Mouse (Mus musculus) lung, postnatal 0 days (tissue): ENCODE measurements around the gene Pygm.

Experiments
- CTCF ChIP-seq: IDR thresholded peaks from 2 replicates; pipeline ENCODE4 v1.5.1; 2016; ENCODE audit warnings: antibody characterized with exemption, mild to moderate bottlenecking
- EP300 ChIP-seq: IDR thresholded peaks from 2 replicates; pipeline ENCODE4 v1.6.1; 2016; ENCODE audit warnings: antibody characterized with exemption, mild to moderate bottlenecking, control low read depth

DNA sequence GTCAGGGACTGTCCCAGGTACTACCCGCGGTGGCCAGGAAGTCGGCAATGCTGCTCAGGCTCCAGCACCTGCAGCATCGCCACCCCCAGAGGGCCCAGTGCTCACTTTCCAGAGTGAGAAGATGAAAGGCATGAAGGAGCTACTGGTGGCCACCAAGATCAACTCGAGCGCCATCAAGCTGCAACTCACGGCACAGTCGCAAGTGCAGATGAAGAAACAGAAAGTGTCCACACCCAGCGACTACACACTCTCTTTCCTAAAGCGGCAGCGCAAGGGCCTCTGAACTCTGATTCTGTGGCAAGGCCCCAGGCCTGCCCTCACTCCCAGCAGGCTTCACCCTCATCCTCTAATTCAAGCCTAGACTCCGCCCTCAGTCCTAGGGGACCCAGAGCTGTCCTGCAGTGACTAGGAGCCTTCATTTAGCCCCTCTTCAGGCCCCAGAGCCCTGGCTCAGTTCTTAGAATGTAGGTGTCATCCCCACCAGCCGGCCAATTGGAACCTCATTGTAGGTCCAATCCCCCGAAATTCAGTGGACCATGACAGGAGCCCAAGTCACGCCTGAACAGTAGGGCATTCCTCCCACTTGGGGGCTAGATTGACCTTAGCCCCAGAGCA lies 44.2 kb upstream of the Pygm start:
- TF ChIP-seq CTCF: peak; percentile 48
- TF ChIP-seq EP300: no peak
